Mouse (Mus musculus): ENCODE results near the gene 1600014C10Rik. TPM values are rescaled to one million over a fixed set of nuclear protein-coding genes. Genes with fewer than 3 reads are reported as not detected.

The 1600014C10Rik gene
- polyA plus RNA-seq, 1 experiment from 2014 or later: 36.2 TPM

- Histone ChIP-seq H3K27me3 (ENCODE audit: control insufficient read depth, insufficient read depth, low read depth, low read length) (no peaks in the 10 kb centered on the region), H3K4me3 (ENCODE audit: low read depth, low read length) (no peak overlapping the region), H3K9ac (ENCODE audit: low read depth, low read length) (no peak overlapping the region), H3K36me3 (ENCODE audit: control insufficient read depth, insufficient read depth, low read length) (no peaks in the 10 kb centered on the region), H3K4me2 (ENCODE audit: low read length) (no peak overlapping the region), H3K4me1 (ENCODE audit: control insufficient read depth, insufficient read depth, low read length) (no peaks in the 10 kb centered on the region), H3K9me3 (replicated peaks; ENCODE audit: control insufficient read depth, low read length, poor library complexity, severe bottlenecking) (no peaks in the 10 kb centered on the region), H3K27ac (ENCODE audit: low read length) (no peak overlapping the region)
- ATAC-seq: no peak
- 74% methylated on average over 9 of the region's 9 CpGs for WGBS
These were observed 24.1 kb upstream of the 1600014C10Rik start for GRCm38 (mm10) chr7:38158764-38159458.

DNA sequence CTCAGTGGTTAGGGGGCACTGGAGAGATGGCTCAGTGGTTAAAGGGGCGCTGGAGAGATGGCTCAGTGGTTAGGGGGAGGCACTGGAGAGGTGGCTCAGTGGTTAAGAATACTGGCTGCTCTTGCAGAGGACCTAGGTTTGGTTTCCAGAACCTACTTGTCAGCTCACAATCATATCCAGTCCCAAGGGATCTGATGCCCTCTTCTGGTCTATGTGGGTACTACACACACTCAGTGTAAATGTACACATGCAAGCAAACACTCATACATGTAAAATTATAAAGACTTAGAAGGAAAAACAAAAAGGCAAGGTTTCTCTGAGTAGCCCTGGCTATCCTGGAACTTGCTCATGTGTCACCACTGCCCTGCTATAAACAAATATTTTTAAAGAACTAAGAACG, 21.6 kb upstream of the 1600014C10Rik start:
- Histone ChIP-seq H3K36me3 (ENCODE audit: control insufficient read depth, insufficient read depth, low read length) (no peaks in the 10 kb centered on the region), H3K9me3 (replicated peaks; ENCODE audit: control insufficient read depth, low read length, poor library complexity, severe bottlenecking) (no peaks in the 10 kb centered on the region), H3K27me3 (ENCODE audit: control insufficient read depth, insufficient read depth, low read depth, low read length) (no peaks in the 10 kb centered on the region), H3K27ac (ENCODE audit: low read length) (no peak overlapping the region), H3K4me1 (ENCODE audit: control insufficient read depth, insufficient read depth, low read length) (no peaks in the 10 kb centered on the region), H3K9ac (ENCODE audit: low read depth, low read length) (no peak overlapping the region), H3K4me3 (ENCODE audit: low read depth, low read length) (no peak overlapping the region), H3K4me2 (ENCODE audit: low read length) (no peak overlapping the region)
- 95% methylated on average over 2 of the region's 2 CpGs for WGBS
- ATAC-seq: no peak

- H3K9ac ChIP-seq (ENCODE audit: low read depth, low read length): no peak overlapping the region
- H3K27ac ChIP-seq (ENCODE audit: low read length): no peak overlapping the region
- no peaks in the 10 kb centered on the region for H3K27me3 ChIP-seq (ENCODE audit: control insufficient read depth, insufficient read depth, low read depth, low read length)
- no peaks in the 10 kb centered on the region for H3K9me3 ChIP-seq (replicated peaks; ENCODE audit: control insufficient read depth, low read length, poor library complexity, severe bottlenecking)
- no peaks in the 10 kb centered on the region for H3K4me1 ChIP-seq (ENCODE audit: control insufficient read depth, insufficient read depth, low read length)
- no peak for ATAC-seq
- WGBS: 69% methylated on average over 9 of the region's 9 CpGs
- no peaks in the 10 kb centered on the region for H3K36me3 ChIP-seq (ENCODE audit: control insufficient read depth, insufficient read depth, low read length)
- H3K4me2 ChIP-seq (ENCODE audit: low read length): no peak overlapping the region
- no peak overlapping the region for H3K4me3 ChIP-seq (ENCODE audit: low read depth, low read length)
These were observed 19.5 kb upstream of the 1600014C10Rik start for GRCm38 (mm10) chr7:38163433-38164050.

- H3K9ac ChIP-seq (ENCODE audit: low read depth, low read length): peak overlapping the region; percentile 41
- 71% methylated on average over 21 of the region's 21 CpGs for WGBS
- H3K36me3 ChIP-seq (ENCODE audit: control insufficient read depth, insufficient read depth, low read length): no peaks in the 10 kb centered on the region
- peak overlapping the region; percentile 17; the same call in 1 of the 2 replicates for H3K4me3 ChIP-seq (ENCODE audit: low read depth, low read length)
- no peaks in the 10 kb centered on the region for H3K9me3 ChIP-seq (replicated peaks; ENCODE audit: control insufficient read depth, low read length, poor library complexity, severe bottlenecking)
- no peaks in the 10 kb centered on the region for H3K4me1 ChIP-seq (ENCODE audit: control insufficient read depth, insufficient read depth, low read length)
- no peaks in the 10 kb centered on the region for H3K27me3 ChIP-seq (ENCODE audit: control insufficient read depth, insufficient read depth, low read depth, low read length)
- ATAC-seq: 0 out of 2 replicates have a peak, but pooled peaks have one; percentile 33
- peak overlapping the region; percentile 34; the same call in 1 of the 2 replicates for H3K4me2 ChIP-seq (ENCODE audit: low read length)
- no peak overlapping the region for H3K27ac ChIP-seq (ENCODE audit: low read length)
These were observed 15.9 kb upstream of the 1600014C10Rik start for GRCm38 (mm10) chr7:38166930-38167645.

- Histone ChIP-seq H3K27me3 (ENCODE audit: control insufficient read depth, insufficient read depth, low read depth, low read length) (no peaks in the 10 kb centered on the region), H3K4me1 (ENCODE audit: control insufficient read depth, insufficient read depth, low read length) (no peaks in the 10 kb centered on the region), H3K4me2 (ENCODE audit: low read length) (no peak overlapping the region), H3K4me3 (ENCODE audit: low read depth, low read length) (no peak overlapping the region), H3K27ac (ENCODE audit: low read length) (no peak overlapping the region), H3K9me3 (replicated peaks; ENCODE audit: control insufficient read depth, low read length, poor library complexity, severe bottlenecking) (no peaks in the 10 kb centered on the region), H3K9ac (ENCODE audit: low read depth, low read length) (no peak overlapping the region), H3K36me3 (ENCODE audit: control insufficient read depth, insufficient read depth, low read length) (no peaks in the 10 kb centered on the region)
- WGBS: 18% methylated on average over 11 of the region's 11 CpGs
- no peak for ATAC-seq
These were observed 15.3 kb upstream of the 1600014C10Rik start for GRCm38 (mm10) chr7:38167724-38168141.

- peak overlapping the region; percentile 70 for H3K9ac ChIP-seq (ENCODE audit: low read depth, low read length)
- WGBS: 9% methylated on average over 14 of the region's 14 CpGs
- no peaks in the 10 kb centered on the region for H3K27me3 ChIP-seq (ENCODE audit: control insufficient read depth, insufficient read depth, low read depth, low read length)
- peak overlapping the region; percentile 54; the same call in 1 of the 2 replicates for H3K27ac ChIP-seq (ENCODE audit: low read length)
- H3K4me3 ChIP-seq (ENCODE audit: low read depth, low read length): peak overlapping the region; percentile 29
- no peaks in the 10 kb centered on the region for H3K36me3 ChIP-seq (ENCODE audit: control insufficient read depth, insufficient read depth, low read length)
- ATAC-seq: peak; percentile 43; the same call in 1 of the 2 replicates
- peaks cover 11% of the 10 kb centered on the region for H3K4me1 ChIP-seq (ENCODE audit: control insufficient read depth, insufficient read depth, low read length)
- peak overlapping the region; percentile 75 for H3K4me2 ChIP-seq (ENCODE audit: low read length)
- H3K9me3 ChIP-seq (replicated peaks; ENCODE audit: control insufficient read depth, low read length, poor library complexity, severe bottlenecking): no peaks in the 10 kb centered on the region
These were observed 9.1 kb upstream of the 1600014C10Rik start for GRCm38 (mm10) chr7:38173871-38174270.

- Histone ChIP-seq H3K27me3 (ENCODE audit: control insufficient read depth, insufficient read depth, low read depth, low read length) (no peaks in the 10 kb centered on the region), H3K4me1 (ENCODE audit: control insufficient read depth, insufficient read depth, low read length) (peaks cover 11% of the 10 kb centered on the region), H3K36me3 (ENCODE audit: control insufficient read depth, insufficient read depth, low read length) (no peaks in the 10 kb centered on the region), H3K9ac (ENCODE audit: low read depth, low read length) (peak overlapping the region; percentile 70), H3K27ac (ENCODE audit: low read length) (peak overlapping the region; percentile 54), H3K4me2 (ENCODE audit: low read length) (peak overlapping the region; percentile 75), H3K9me3 (replicated peaks; ENCODE audit: control insufficient read depth, low read length, poor library complexity, severe bottlenecking) (no peaks in the 10 kb centered on the region), H3K4me3 (ENCODE audit: low read depth, low read length) (peak overlapping the region; percentile 29)
- WGBS: 7% methylated on average over 31 of the region's 31 CpGs
- peak; percentile 72 for ATAC-seq
These were observed 8.5 kb upstream of the 1600014C10Rik start for GRCm38 (mm10) chr7:38174321-38175148.

DNA sequence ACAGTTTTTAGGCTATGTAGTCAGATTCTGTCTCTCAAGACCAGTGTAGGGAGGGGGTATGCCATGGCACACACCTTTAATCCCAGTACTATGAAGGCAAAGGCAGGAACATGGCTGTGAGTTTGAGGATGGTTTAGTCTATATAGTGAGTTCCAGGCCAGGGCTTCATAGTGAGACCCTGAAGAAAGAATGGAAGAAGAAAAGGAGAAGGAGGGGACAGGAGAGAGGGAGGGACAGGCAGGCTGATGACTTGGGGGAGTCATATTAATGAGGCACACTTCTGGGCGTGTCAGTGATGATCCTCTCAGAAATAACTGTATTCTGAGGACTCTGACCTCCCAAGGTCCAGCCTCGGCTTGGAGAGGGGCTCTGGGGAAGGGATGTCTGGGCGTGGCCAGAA, 7.0 kb upstream of the 1600014C10Rik start:
- Histone ChIP-seq H3K4me3 (ENCODE audit: low read depth, low read length) (no peak overlapping the region), H3K4me1 (ENCODE audit: control insufficient read depth, insufficient read depth, low read length) (peaks cover 11% of the 10 kb centered on the region), H3K27me3 (ENCODE audit: control insufficient read depth, insufficient read depth, low read depth, low read length) (no peaks in the 10 kb centered on the region), H3K36me3 (ENCODE audit: control insufficient read depth, insufficient read depth, low read length) (no peaks in the 10 kb centered on the region), H3K4me2 (ENCODE audit: low read length) (no peak overlapping the region), H3K27ac (ENCODE audit: low read length) (no peak overlapping the region), H3K9ac (ENCODE audit: low read depth, low read length) (no peak overlapping the region), H3K9me3 (replicated peaks; ENCODE audit: control insufficient read depth, low read length, poor library complexity, severe bottlenecking) (no peaks in the 10 kb centered on the region)
- 68% methylated on average over 3 of the region's 3 CpGs for WGBS
- no peak for ATAC-seq

Measured in midbrain, embryonic 16.5 days (tissue).